Mouse (Mus musculus): ENCODE data around the gene Hrct1. TPM values are rescaled to one million over a fixed set of nuclear protein-coding genes. Genes with fewer than 3 reads are reported as not detected.

Hrct1 gene
- polyA plus RNA-seq, 1 experiment from 2014 or later: 0.35 TPM

DNA sequence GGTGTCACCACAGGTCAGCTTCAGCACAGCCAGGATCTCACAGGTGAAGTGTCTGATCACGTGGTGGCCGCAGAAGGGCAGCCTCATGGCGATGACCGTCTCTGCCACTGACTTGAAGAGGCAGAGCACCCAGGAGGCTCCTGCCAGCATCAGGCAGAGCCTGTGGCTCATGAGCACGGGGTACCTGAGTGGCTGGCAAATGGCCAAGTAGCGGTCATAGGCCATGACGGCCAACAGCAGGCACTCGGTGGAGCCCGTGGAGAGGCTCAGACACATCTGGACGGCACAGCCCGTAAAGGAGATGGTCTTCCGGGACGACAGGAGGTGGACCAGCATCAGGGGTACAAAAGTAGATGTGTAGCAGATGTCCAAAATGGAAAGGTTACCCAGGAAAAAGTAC is 21.0 kb upstream of the Hrct1 start:
- Histone ChIP-seq H3K4me1 (replicated peaks) (0 out of 2 replicates have a peak, but pooled peaks cover 4% of the 10 kb centered on the region), H3K9me3 (no peaks in the 10 kb centered on the region), H3K27me3 (no peaks in the 10 kb centered on the region), H3K36me3 (no peaks in the 10 kb centered on the region), H3K4me2 (replicated peaks) (no peak overlapping the region), H3K9ac (replicated peaks) (no peak overlapping the region), H3K4me3 (replicated peaks) (no peak overlapping the region), H3K27ac (no peak overlapping the region)
- ATAC-seq: no peak
- 89% methylated on average over 13 of the region's 13 CpGs for WGBS

DNA sequence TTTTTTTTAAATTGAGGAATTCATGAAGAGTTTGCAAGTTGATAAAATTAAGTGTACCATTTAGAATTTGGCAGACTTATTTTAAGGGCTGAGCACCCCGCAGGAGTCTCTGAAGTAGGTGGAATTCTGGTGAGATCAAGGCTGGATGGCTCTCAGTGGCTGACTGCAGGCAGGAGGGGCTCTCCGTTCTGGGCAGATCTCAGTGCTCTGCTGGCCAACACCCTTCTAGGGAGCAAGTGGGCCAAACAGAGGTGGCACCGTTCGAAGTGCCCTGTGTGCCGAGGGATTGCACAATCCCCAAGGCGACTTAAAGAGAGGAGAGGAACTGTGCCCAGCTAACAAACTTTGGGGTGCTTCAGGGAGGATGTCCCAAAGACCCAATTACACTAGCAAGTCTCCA is 17.1 kb upstream of the Hrct1 start, which contains the start of gene Olfr71:
Olfr71 (minus strand) TSS at position 387 of the 400 bp plus-strand sequence.
- H3K36me3 ChIP-seq: no peaks in the 10 kb centered on the region
- no peak within 1 kb of the TSS for H3K4me3 ChIP-seq (replicated peaks)
- H3K4me2 ChIP-seq (replicated peaks): no peak within 1 kb of the TSS
- H3K4me1 ChIP-seq (replicated peaks): 0 out of 2 replicates have a peak, but pooled peaks cover 4% of the 10 kb centered on the region
- ATAC-seq: no peak
- no peak within 1 kb of the TSS for H3K9ac ChIP-seq (replicated peaks)
- no peaks in the 10 kb centered on the region for H3K9me3 ChIP-seq
- no peaks in the 10 kb centered on the region for H3K27me3 ChIP-seq
- H3K27ac ChIP-seq: no peak within 1 kb of the TSS
- WGBS: 80% methylated on average over 6 of the region's 6 CpGs

DNA sequence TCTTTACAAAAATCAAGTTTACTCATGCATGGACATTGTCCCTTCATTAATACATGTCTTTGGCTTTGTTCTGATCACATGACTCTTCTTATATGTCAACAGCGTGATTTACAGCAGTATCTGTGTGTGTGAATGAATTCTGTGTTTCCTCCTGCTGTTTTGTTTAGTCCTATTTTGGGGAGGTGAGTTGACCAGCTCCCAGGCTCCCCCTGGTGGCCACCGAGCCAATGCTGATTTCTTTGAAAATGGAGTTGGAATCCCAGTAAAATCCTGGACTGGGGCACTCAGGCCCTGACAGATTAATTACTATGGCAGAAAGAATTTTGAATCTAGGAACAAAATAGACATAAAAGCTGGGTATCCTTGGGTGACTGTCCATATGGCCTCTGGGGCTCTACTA is 15.2 kb upstream of the Hrct1 start:
- Histone ChIP-seq H3K27ac (no peak overlapping the region), H3K4me3 (replicated peaks) (no peak overlapping the region), H3K9me3 (no peaks in the 10 kb centered on the region), H3K4me1 (replicated peaks) (0 out of 2 replicates have a peak, but pooled peaks cover 4% of the 10 kb centered on the region), H3K9ac (replicated peaks) (no peak overlapping the region), H3K27me3 (no peaks in the 10 kb centered on the region), H3K4me2 (replicated peaks) (no peak overlapping the region), H3K36me3 (no peaks in the 10 kb centered on the region)
- WGBS: 0% methylated on average over 2 of the region's 2 CpGs
- 0 out of 2 replicates have a peak, but pooled peaks have one; percentile 14 for ATAC-seq

DNA sequence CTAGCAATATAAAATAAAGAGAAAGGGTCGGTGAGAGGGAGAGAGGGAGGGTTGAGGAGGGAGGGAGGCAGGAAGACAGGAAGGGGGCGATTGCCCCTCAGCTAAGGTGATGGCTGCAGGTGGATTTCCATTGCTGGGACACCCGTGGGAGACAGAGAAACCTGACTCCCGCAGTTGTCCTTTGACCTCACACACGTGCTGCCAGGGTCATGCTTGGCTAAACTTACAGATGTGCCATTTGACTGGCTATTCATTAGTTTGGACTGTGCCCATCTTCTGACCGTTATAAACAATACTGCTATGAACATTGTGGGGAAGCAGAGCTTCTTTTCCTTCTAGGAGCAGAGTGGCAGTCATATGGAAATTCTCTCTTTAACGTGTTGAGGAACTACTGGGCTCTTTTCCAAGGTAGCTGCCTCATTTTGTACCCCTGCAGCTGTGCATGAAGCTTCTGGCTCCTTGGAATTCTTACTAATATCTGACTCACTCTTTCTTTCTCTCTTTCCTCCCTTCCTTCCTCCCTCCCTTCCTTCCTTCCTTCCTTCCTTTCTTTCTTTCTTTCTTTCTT is 13.3 kb upstream of the Hrct1 start:
- Histone ChIP-seq H3K4me3 (replicated peaks) (no peak overlapping the region), H3K9me3 (no peaks in the 10 kb centered on the region), H3K27me3 (no peaks in the 10 kb centered on the region), H3K4me1 (replicated peaks) (no peaks in the 10 kb centered on the region), H3K36me3 (no peaks in the 10 kb centered on the region), H3K4me2 (replicated peaks) (no peak overlapping the region), H3K9ac (replicated peaks) (no peak overlapping the region), H3K27ac (no peak overlapping the region)
- no peak for ATAC-seq
- WGBS: 39% methylated on average over 7 of the region's 7 CpGs

DNA sequence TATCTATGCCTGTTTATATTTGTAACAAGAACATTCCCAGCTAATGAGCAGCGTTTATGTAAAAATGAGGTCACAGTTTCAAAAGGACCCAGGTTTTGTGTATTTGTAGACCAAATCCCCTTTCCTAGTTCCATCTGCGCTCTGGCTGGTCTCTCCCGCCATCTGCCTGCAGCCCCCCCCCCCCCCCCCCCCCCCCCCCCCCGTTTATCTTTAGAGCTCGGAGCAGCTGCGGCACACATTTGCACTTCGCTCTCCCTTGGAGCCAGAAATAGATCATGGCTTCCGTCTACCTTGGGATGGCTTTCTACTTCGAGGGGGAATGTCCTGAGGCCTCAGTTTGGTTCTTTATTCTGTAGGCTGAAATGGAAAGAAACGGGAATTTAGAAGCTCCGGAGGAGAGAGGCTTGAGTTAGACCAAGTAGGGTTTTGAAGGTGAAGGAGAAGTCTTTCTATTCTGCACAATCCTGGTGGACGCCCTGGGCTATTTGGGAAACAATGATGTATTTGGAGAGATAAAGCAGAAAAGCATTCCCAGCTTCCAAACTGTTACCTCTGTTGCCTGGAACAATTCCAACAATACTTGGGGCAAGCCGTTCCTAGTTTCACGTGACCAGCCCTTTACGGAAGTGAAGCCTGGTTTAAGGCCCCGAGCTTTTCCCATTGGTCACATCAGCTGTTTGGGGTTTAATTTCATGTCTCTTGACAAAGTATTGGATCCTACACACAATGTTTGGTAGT is 6.3 kb upstream of the Hrct1 start:
- no peak overlapping the region for H3K4me2 ChIP-seq (replicated peaks)
- whole genome bisulfite sequencing: 62% methylated on average over 13 of the region's 16 CpGs
- no peak overlapping the region for H3K27ac ChIP-seq
- H3K9ac ChIP-seq (replicated peaks): no peak overlapping the region
- H3K27me3 ChIP-seq: no peaks in the 10 kb centered on the region
- no peak for ATAC-seq
- no peaks in the 10 kb centered on the region for H3K36me3 ChIP-seq
- H3K4me1 ChIP-seq (replicated peaks): 0 out of 2 replicates have a peak, but pooled peaks cover 3% of the 10 kb centered on the region
- no peak overlapping the region for H3K4me3 ChIP-seq (replicated peaks)
- no peaks in the 10 kb centered on the region for H3K9me3 ChIP-seq

DNA sequence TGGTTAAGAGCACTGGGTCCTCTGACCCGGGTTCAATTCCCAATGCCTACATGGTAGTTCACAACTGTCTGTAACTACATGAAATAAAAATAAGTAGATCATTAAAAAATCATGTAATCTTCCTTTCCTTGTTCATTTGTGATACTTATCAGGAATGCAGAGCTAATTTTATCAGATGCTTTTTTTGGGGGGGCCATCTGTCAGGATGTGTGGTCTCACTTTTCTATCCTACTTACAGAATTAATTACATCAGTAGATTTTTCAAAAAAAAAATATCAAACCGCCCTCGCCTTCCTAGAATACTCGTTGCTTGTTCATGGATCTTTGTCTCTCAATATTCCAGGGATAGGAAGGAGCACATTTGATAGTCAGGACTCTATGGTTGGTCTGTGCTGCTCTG is 4.8 kb upstream of the Hrct1 start:
- no peak overlapping the region for H3K4me3 ChIP-seq (replicated peaks)
- ATAC-seq: no peak
- H3K27ac ChIP-seq: no peak overlapping the region
- H3K36me3 ChIP-seq: no peaks in the 10 kb centered on the region
- no peaks in the 10 kb centered on the region for H3K27me3 ChIP-seq
- no peaks in the 10 kb centered on the region for H3K9me3 ChIP-seq
- WGBS: 90% methylated on average over 4 of the region's 4 CpGs
- 0 out of 2 replicates have a peak, but pooled peaks cover 3% of the 10 kb centered on the region for H3K4me1 ChIP-seq (replicated peaks)
- H3K4me2 ChIP-seq (replicated peaks): no peak overlapping the region
- H3K9ac ChIP-seq (replicated peaks): no peak overlapping the region

DNA sequence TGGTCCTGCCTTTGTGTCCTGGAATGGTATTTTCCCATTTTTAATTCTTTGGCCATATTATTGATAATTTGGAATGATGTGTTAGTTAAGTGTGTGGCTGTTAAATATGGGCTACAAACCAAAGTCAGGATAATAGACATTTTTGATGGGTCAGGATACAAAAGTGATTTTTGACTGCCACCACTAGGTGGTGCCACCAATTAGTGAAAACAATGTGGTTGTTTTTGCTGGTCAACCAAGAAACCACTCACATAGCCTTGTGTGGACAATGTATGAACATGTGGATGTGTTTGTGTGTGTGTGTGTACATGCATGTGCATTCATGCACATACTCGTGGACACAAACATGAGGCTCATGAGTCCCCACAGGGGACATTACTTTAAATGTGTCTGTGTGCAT is 2.2 kb upstream of the Hrct1 start:
- 31% methylated on average over 1 of the region's 1 CpGs for WGBS
- ATAC-seq: no peak

DNA sequence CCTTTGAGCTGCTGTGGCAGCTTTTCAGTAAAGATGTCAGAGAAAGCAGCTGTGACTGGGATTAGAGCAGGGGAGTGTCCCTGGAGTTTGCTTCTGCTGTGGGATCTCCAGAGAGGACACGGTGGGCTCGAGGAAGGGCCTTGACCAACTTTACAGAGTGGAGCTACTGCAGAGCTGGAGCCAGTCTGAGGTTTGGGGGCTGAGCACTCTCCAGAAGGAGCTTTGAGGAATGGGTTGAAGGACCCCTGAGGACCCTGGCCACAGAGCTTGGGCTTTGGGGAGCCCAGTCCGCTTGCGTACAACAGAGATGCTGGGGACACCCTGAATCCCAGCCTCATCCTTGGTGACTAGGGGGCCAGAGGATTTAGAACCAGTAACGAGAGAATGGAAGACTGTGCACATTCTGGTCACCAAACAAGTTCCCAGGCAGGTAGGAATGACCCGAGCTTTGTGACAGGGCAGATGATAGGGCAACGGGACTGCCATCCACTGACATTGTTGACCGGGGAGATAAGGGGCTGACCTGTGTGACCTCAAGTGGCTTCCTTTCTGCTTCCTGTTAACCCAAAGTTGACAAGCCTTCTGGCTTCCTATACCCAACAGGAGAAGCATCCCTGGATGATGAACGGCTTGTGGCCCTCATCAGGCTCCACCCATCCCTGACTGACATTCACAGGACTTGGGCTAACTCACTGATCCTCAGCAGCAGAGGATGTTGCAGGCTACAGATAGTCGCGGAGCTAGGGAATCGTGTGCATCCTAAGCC is 577 bp upstream of the Hrct1 start:
- H3K9me3 ChIP-seq: no peaks in the 10 kb centered on the region
- 73% methylated on average over 12 of the region's 12 CpGs for WGBS
- no peaks in the 10 kb centered on the region for H3K36me3 ChIP-seq
- H3K9ac ChIP-seq (replicated peaks): no peak overlapping the region
- ATAC-seq: no peak
- H3K27me3 ChIP-seq: no peaks in the 10 kb centered on the region
- H3K4me1 ChIP-seq (replicated peaks): no peaks in the 10 kb centered on the region
- H3K27ac ChIP-seq: no peak overlapping the region
- no peak overlapping the region for H3K4me2 ChIP-seq (replicated peaks)
- H3K4me3 ChIP-seq (replicated peaks): no peak overlapping the region

More for the DNA sequence above, 2.2 kb upstream of the Hrct1 start:
- Histone ChIP-seq H3K9me3 (no peaks in the 10 kb centered on the region), H3K27ac (no peak overlapping the region), H3K4me2 (replicated peaks) (no peak overlapping the region), H3K27me3 (no peaks in the 10 kb centered on the region), H3K36me3 (no peaks in the 10 kb centered on the region), H3K4me3 (replicated peaks) (no peak overlapping the region), H3K9ac (replicated peaks) (no peak overlapping the region), H3K4me1 (replicated peaks) (0 out of 2 replicates have a peak, but pooled peaks cover 3% of the 10 kb centered on the region)

DNA sequence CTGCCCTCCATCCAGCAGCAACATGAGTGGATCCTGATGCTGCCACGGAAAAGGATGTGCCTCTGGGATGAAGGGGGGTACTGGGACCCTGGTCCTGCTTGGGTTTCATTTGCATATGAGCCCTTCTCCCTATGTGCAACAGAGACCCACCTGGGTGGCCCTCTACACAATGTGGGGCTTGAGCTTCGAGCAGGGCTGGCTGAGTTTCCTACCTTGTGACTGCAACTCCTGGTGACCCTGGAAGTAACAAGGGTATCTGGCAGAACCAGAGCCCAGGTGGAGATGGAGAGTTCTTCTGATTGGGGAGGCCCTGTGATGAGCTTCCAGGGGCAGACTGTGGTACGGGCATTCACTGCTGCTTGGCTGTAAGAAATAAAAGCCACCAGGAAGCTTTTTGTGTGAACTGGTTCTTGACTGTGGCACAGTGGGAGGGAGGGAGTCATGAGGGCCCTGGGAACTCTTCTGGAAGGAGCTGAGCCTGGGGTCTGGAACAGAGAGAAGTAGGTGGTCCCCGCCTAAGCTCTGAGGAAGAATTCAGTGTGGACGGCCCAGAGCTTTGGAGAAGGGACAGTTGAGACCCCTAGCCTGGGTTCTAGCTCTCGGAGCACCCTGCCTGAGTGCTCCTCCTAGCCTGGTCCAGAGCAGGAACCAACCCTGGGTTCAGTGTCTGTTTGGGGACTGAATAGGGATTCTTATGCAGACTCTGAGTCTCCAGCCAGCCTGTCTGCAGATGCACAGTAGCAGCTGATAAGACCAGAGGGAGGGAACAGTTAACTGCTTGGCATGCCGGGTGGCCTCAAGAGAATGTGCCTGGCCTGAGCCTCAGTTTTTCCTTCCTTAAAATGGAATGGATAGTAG is 959 bp downstream of the Hrct1 start:
- Histone ChIP-seq H3K27ac (no peak overlapping the region), H3K4me3 (replicated peaks) (no peak overlapping the region), H3K27me3 (no peaks in the 10 kb centered on the region), H3K9ac (replicated peaks) (no peak overlapping the region), H3K36me3 (no peaks in the 10 kb centered on the region), H3K4me2 (replicated peaks) (no peak overlapping the region), H3K4me1 (replicated peaks) (no peaks in the 10 kb centered on the region), H3K9me3 (no peaks in the 10 kb centered on the region)
- WGBS: 78% methylated on average over 7 of the region's 7 CpGs
- ATAC-seq: no peak

DNA sequence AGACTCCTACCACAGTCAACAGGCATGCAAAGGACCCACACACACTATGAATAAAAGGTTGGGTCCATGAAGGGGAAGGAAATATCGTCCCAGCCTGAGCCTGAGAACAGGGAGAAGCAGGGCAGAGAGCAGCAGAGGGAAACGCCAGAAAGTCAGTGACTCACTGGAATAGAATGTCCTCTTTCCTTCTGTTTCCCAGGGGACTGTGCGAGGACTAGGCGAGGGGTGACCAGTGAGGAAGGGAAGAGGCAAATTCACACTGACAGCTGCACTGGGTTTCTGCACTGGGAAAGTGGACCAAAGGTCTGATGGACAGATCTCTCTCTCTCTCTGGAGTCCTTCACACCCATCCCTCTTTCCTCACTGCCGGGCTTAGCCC is 1.6 kb downstream of the Hrct1 start:
- H3K36me3 ChIP-seq: no peaks in the 10 kb centered on the region
- no peak overlapping the region for H3K4me2 ChIP-seq (replicated peaks)
- no peak for ATAC-seq
- H3K27me3 ChIP-seq: no peaks in the 10 kb centered on the region
- H3K4me1 ChIP-seq (replicated peaks): no peaks in the 10 kb centered on the region
- no peaks in the 10 kb centered on the region for H3K9me3 ChIP-seq
- no peak overlapping the region for H3K4me3 ChIP-seq (replicated peaks)
- H3K27ac ChIP-seq: no peak overlapping the region
- 77% methylated on average over 5 of the region's 5 CpGs for WGBS
- no peak overlapping the region for H3K9ac ChIP-seq (replicated peaks)

DNA sequence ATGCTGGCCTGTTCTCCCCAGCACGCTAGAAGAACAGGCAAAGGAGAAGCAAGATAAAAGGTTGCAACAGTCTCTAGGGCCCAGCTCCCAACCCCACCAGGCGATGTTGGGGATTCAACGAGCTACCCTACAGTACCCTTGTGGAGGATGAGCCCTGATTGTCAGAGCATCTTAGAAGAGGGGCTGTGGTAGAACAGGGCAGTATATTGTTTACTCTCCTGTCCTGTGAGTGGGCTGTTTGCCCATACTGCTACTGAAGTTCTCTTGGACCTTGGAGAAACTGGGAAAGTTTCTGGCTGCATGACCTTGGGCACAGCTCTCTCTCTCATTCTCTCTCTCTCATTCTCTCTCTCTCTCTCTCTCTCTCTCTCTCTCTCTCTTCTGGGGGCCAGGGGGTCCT is 2.1 kb downstream of the Hrct1 start:
- H3K9ac ChIP-seq (replicated peaks): no peak overlapping the region
- no peak overlapping the region for H3K4me2 ChIP-seq (replicated peaks)
- H3K4me1 ChIP-seq (replicated peaks): no peaks in the 10 kb centered on the region
- H3K9me3 ChIP-seq: no peaks in the 10 kb centered on the region
- no peaks in the 10 kb centered on the region for H3K27me3 ChIP-seq
- H3K4me3 ChIP-seq (replicated peaks): no peak overlapping the region
- 77% methylated on average over 3 of the region's 3 CpGs for WGBS
- no peak overlapping the region for H3K27ac ChIP-seq
- no peak for ATAC-seq
- no peaks in the 10 kb centered on the region for H3K36me3 ChIP-seq

Measured in midbrain, embryonic 13.5 days (tissue).